Mouse (Mus musculus) thymus, postnatal 0 days (tissue): ENCODE data around the gene Rbm39. TPM values are rescaled to one million over a fixed set of nuclear protein-coding genes. Genes with fewer than 3 reads are reported as not detected.

ENCODE experiments used
- DNase-seq: peaks from one replicate; pipeline ENCODE4 v3.0.0-alpha.2; 2015; ENCODE audit warnings: low spot score
- polyA plus RNA-seq: library from polyadenylated mRNA; unstranded; fragments of >200 nt; fragmentation: Nextera tagmentation; extraction: Ambion mirVana; gene quantifications from 2 replicates; pipeline ENCODE4 v1.2.1, GENCODE M21; 2015

The Rbm39 gene
- polyA plus RNA-seq, 1 experiment from 2014 or later = 898 TPM

DNA sequence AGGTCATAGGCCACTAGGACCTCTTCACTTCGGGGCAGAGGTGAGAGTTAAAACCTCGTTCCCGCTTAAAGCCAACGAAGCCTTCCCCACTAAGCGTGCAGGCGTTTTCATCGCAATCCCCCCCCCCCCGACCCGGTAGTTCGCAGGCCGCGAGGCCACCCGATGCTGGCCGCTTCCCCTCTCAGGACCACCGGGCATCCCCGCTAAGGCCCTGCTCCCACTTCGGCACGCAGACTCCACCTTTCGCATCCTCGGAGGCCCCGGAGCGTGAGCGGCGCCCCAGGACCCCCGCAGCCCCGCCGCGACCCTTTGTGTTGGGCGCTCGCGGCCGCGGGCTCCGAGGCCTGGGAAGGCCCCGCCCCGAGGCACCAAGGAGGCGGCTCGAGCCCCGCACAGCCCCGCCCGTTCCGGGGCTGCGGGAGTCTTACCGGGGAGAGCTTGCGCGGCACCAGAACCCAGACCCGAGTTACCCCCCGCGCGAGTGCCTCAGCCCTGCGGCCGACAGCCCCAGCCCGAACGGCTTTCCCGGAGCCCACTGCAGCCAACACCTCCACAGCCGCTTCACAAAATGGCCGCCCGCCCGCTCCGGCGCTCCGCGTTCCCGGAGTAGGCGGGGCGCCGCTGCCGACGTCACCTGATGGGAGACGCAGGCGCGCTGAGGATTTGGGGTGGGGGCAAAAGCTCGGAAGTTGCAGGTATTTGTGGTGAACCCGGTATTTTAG is 68.5 kb downstream of the Rbm39 start, which contains the start of the genes Cpne1 and Rbm12:
TSS of gene Cpne1 (minus strand) at position 608 of the 722 bp plus-strand sequence.
TSS of gene Rbm12 (minus strand) at position 621 of the 722 bp plus-strand sequence.
- DNase-seq = peak; percentile 95

DNA sequence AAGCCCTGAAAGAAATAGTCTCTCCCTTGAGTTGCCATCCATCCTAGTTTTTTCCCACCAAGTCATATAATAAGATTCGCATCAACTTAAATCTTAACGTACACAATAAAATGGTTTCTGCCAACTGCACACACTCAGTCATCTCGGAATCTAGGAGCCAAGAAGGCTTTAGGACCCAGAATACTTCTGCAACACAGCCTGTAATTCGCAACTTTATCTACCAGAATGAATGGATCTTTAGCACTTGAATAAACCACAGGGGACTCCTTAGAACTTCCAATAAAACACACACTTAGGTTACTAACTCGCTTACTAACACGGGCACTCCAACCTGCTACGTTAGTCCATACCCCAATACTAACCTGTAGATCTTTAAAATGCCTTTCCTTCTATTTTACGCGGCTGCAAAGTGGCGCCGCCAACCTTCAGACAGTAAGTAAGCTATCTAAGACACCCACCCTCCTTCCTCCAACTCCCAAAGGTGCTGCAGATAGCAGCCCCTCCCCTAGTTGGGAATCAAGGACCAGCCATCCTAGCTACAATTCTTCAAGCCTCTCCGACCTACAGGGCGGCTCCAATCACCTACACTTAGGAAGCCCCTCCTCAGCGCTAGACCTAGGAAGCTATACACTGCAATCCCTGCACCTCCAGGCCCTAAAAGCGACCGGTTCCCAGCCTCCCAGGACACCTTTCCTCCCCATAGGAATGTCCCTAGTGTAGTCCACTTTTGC is 69.2 kb downstream of the Rbm39 start:
- DNase-seq = peak; percentile 40

Other genes starting within 250 kb of the Rbm39 start
- 56.9 and 58.2 TPM in 2 replicates for gene Uqcc1, start 249.9 kb downstream of the Rbm39 start, polyA plus RNA-seq
- gene Gm15557, start 239.5 kb downstream of the Rbm39 start, polyA plus RNA-seq = not detected in 2 replicates
- 0.22 and 0.25 TPM in 2 replicates for gene Gdf5, start 234.9 kb downstream of the Rbm39 start, polyA plus RNA-seq
- 16.6 and 23.4 TPM in 2 replicates for gene Cep250, start 223.8 kb downstream of the Rbm39 start, polyA plus RNA-seq
- gene 6430550D23Rik, start 172.3 kb downstream of the Rbm39 start, polyA plus RNA-seq = 2.1 TPM in 2 replicates
- 175 and 186 TPM in 2 replicates for gene Ergic3, start 172.2 kb downstream of the Rbm39 start, polyA plus RNA-seq
- gene Fer1l4, start 127.3 kb downstream of the Rbm39 start, polyA plus RNA-seq = 0.04 and 0.07 TPM in 2 replicates
- 0.90 and 0.98 TPM in 2 replicates for gene Spag4, start 115.1 kb downstream of the Rbm39 start, polyA plus RNA-seq
- gene Cpne1, start 68.3 kb downstream of the Rbm39 start, polyA plus RNA-seq = 65.0 and 76.9 TPM in 2 replicates
- gene Rbm12, start 68.3 kb downstream of the Rbm39 start, polyA plus RNA-seq = 22.0 and 22.8 TPM in 2 replicates
- gene Gm28036, start 53.1 kb downstream of the Rbm39 start, polyA plus RNA-seq = 13.8 and 14.9 TPM in 2 replicates
- 490 and 536 TPM in 2 replicates for gene Romo1, start 36.2 kb downstream of the Rbm39 start, polyA plus RNA-seq
- gene Nfs1, start 36.1 kb downstream of the Rbm39 start, polyA plus RNA-seq = 51.4 and 51.5 TPM in 2 replicates
- gene Phf20, start 16.2 kb upstream of the Rbm39 start, polyA plus RNA-seq = 56.7 and 62.7 TPM in 2 replicates
- gene Cnbd2, start 132.1 kb upstream of the Rbm39 start, polyA plus RNA-seq = 10.3 and 12.2 TPM in 2 replicates
- gene Scand1, start 132.5 kb upstream of the Rbm39 start, polyA plus RNA-seq = 176 and 184 TPM in 2 replicates
- gene Epb41l1, start 240.7 kb upstream of the Rbm39 start, polyA plus RNA-seq = 0.21 and 0.38 TPM in 2 replicates